Mouse (Mus musculus) A20 (cell line): ENCODE results near the gene Dpy19l3.

Experiments used
- DNase-seq: peaks from one replicate; pipeline ENCODE4 v3.0.0-alpha.2; 2011; ENCODE audit warnings: low read depth, low spot score

The Dpy19l3 gene

DNA sequence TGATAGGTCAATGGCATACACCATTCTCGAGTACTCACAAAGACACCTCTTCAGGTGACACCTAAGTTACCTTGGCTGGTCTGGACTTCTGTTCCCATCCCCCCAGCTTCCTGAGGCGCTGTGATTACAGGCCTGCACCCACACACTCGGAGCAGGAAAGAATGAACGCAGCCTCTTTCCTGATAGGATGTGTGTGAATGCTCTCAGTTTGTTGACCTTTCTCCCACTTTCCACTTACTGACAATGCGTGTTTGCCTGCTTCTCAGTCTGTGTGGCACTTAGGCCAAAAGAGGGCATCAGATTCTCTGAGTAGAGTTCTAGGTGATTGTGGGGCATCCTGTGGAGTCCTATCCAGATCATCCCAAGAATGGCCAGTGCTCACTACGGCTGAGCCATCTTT is 114.2 kb downstream of the Dpy19l3 start:
- DNase-seq = no peak

DNA sequence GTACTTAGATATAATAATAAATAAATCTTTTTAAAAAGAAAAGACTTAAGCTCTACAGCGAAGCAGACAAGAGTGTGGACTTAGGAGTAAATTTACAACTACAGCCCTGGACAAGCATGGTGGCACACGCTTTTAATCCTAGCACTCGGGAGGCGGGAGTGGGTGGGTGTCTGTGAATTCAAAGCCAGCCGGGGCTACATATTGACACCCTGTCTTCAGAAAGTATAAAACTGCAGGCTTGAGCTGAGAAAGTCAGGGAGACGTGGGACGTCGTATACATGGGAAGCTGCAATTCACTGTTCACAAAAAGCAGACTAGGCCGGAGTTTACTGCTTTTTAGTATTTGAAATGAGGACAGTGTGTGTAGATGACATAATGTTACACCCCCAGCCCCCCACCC is 117.4 kb downstream of the Dpy19l3 start:
- no peak for DNase-seq

DNA sequence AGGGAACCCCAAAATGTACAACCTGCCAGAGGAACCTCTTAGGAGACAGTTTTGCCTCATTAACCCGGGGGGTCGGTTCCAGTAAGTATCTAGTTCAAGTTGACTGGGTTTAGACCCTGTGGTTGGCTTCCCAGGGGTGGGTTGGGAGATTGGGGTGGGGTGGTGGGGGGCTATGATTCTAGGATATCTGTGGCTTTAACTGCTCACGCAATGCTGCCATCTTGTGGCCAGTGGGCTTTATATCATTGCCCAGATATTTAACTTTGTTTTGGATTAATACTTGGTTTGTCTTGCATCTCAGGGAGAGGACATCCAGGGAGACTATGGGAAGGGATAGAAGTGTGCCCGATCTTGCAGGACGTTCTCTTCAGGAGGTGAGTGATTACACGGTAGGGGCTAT is 118.0 kb downstream of the Dpy19l3 start:
- DNase-seq = peak; percentile 40
